Mouse (Mus musculus) neural tube, embryonic 15.5 days (tissue): ENCODE data around the gene Fras1. TPM values are rescaled to one million over a fixed set of nuclear protein-coding genes. Genes with fewer than 3 reads are reported as not detected.

Source experiments
- ATAC-seq: fragments of 200-750 bp; cut with Nextera tagmentation; 2 replicates; pipeline ENCODE4 v1.8.0; 2017; ENCODE audit warnings: mild to moderate bottlenecking, moderate TSS enrichment, moderate library complexity; ENCODE audit not compliant: low FRiP score
- H3K27ac ChIP-seq: fragments of 300-500 bp; sonication (generic); replicated peaks from 2 replicates; pipeline ENCODE4 v1.5.1; 2015; ENCODE audit warnings: mild to moderate bottlenecking, inconsistent platforms
- H3K27me3 ChIP-seq: fragments of 300-500 bp; sonication (generic); replicated peaks from 2 replicates; pipeline ENCODE4 v1.6.1; 2015; ENCODE audit warnings: inconsistent platforms
- H3K36me3 ChIP-seq: fragments of 300-500 bp; sonication (generic); 2 replicates; pipeline ENCODE4 v1.6.1; 2015; ENCODE audit warnings: inconsistent platforms
- H3K4me1 ChIP-seq: fragments of 300-500 bp; sonication (generic); 2 replicates; pipeline ENCODE4 v1.6.1; 2015; ENCODE audit warnings: inconsistent platforms
- H3K4me2 ChIP-seq: fragments of 300-500 bp; sonication (generic); 2 replicates; pipeline ENCODE4 v1.6.1; 2015; ENCODE audit warnings: inconsistent platforms, mild to moderate bottlenecking, moderate library complexity
- H3K4me3 ChIP-seq: fragments of 300-500 bp; sonication (generic); replicated peaks from 2 replicates; pipeline ENCODE4 v1.5.1; 2015; ENCODE audit warnings: mild to moderate bottlenecking, inconsistent platforms
- H3K9ac ChIP-seq: fragments of 300-500 bp; sonication (generic); replicated peaks from 2 replicates; pipeline ENCODE4 v1.6.1; 2015; ENCODE audit warnings: mild to moderate bottlenecking, inconsistent platforms
- H3K9me3 ChIP-seq: fragments of 300-500 bp; sonication (generic); replicated peaks from 2 replicates; pipeline ENCODE4 v1.6.1; 2016; ENCODE audit warnings: inconsistent platforms
- WGBS: fragments of 180-500 bp; shearing (Covaris S2); methylation state at CpG from one replicate; pipeline ENCODE4 v1.1.7; 2015; ENCODE audit warnings: mixed read lengths; 5-methylcytosine and 5-hydroxymethylcytosine counted together
- polyA plus RNA-seq: library from polyadenylated mRNA; unstranded; fragments of >200 nt; fragmentation: Nextera tagmentation; extraction: Ambion mirVana; gene quantifications from 2 replicates; pipeline ENCODE4 v1.2.1, GENCODE M21; 2015

The Fras1 gene
- polyA plus RNA-seq, 1 experiment from 2014 or later, result 5.3 TPM

GRCm38 (mm10) chr5:96635146-96635862 lies 261.5 kb downstream of the Fras1 start:
- Histone ChIP-seq H3K4me3 (no peak overlapping the region), H3K4me2 (no peak overlapping the region), H3K36me3 (no peaks in the 10 kb centered on the region), H3K9me3 (no peaks in the 10 kb centered on the region), H3K27me3 (no peaks in the 10 kb centered on the region), H3K4me1 (0 out of 2 replicates have a peak, but pooled peaks cover 5% of the 10 kb centered on the region), H3K27ac (no peak overlapping the region), H3K9ac (no peak overlapping the region)
- peak; percentile 50; the same call in 1 of the 2 replicates for ATAC-seq
- 46% methylated on average over 17 of the region's 17 CpGs for WGBS

GRCm38 (mm10) chr5:96635866-96636265 lies 262.1 kb downstream of the Fras1 start:
- Histone ChIP-seq H3K36me3 (no peaks in the 10 kb centered on the region), H3K27me3 (no peaks in the 10 kb centered on the region), H3K4me1 (0 out of 2 replicates have a peak, but pooled peaks cover 5% of the 10 kb centered on the region), H3K27ac (no peak overlapping the region), H3K9ac (no peak overlapping the region), H3K4me3 (no peak overlapping the region), H3K9me3 (no peaks in the 10 kb centered on the region), H3K4me2 (no peak overlapping the region)
- ATAC-seq, result no peak
- WGBS, result 72% methylated on average over 5 of the region's 5 CpGs

DNA sequence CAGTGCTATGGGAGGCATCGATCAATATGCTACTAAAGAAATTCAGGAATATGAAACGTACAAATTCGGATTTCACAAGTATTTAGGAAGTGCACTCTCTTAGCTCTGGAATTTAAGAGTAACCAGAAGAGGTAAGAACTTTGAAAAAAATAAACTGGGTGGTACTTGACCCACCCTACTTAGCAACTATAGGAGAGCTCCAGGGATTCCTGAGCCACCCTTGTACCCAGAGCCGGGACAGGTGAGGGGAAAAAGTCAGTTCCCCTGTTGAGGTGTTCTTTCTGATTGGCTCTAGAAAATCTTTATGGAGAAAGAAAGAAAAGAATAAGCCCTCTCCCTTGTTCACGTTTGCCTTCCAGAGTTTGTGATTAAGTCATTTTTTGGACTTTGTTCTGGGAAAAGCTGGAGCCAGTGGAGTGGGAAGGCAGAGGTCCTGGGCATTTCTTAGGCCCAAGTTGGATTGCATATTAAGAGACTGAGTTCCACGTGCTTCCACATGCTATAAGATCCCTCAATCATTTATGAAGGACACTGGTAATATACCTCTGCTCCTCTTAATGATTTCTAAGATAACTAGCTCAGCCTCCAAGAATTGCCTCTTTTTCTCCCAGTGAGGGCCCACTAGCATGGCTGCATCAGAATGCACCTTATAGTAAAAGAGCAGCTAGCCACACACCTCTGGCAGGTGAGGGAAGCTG lies 265.6 kb downstream of the Fras1 start:
- 0 out of 2 replicates have a peak, but pooled peaks cover 5% of the 10 kb centered on the region for H3K4me1 ChIP-seq
- no peaks in the 10 kb centered on the region for H3K27me3 ChIP-seq
- WGBS, result 87% methylated on average over 6 of the region's 6 CpGs
- H3K4me2 ChIP-seq, result no peak overlapping the region
- no peak overlapping the region for H3K4me3 ChIP-seq
- H3K27ac ChIP-seq, result no peak overlapping the region
- no peak for ATAC-seq
- no peaks in the 10 kb centered on the region for H3K36me3 ChIP-seq
- no peak overlapping the region for H3K9ac ChIP-seq
- no peaks in the 10 kb centered on the region for H3K9me3 ChIP-seq

GRCm38 (mm10) chr5:96641297-96641696 lies 267.5 kb downstream of the Fras1 start:
- 96% methylated on average over 2 of the region's 2 CpGs for WGBS
- Histone ChIP-seq H3K4me3 (no peak overlapping the region), H3K4me1 (no peaks in the 10 kb centered on the region), H3K4me2 (no peak overlapping the region), H3K9me3 (no peaks in the 10 kb centered on the region), H3K36me3 (no peaks in the 10 kb centered on the region), H3K27ac (no peak overlapping the region), H3K9ac (no peak overlapping the region), H3K27me3 (no peaks in the 10 kb centered on the region)
- ATAC-seq, result no peak

DNA sequence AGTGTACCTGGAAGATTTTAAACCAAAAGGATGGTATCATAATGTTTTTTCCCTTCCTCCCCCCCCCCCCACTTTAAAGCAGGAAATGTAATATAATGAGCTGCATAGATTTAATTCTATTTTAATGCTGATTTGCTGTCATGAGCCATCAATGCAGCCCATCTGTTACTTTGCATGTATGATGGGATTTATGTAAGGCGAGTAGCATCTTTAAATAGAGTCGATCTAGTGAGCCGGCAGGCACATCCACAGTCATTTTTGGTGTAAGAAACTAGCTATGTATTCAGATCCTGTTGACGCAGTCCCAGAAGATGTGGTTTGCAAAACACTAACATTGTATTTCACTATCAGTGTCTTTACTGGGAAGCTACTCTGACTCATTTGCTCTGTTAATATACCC lies 301.9 kb downstream of the Fras1 start:
- Histone ChIP-seq H3K27me3 (no peaks in the 10 kb centered on the region), H3K4me3 (no peak overlapping the region), H3K9ac (no peak overlapping the region), H3K9me3 (no peaks in the 10 kb centered on the region), H3K4me1 (no peaks in the 10 kb centered on the region), H3K4me2 (no peak overlapping the region), H3K27ac (no peak overlapping the region), H3K36me3 (no peaks in the 10 kb centered on the region)
- no peak for ATAC-seq
- 82% methylated on average over 4 of the region's 4 CpGs for WGBS

GRCm38 (mm10) chr5:96677498-96677897 lies 303.7 kb downstream of the Fras1 start:
- no peak overlapping the region for H3K4me2 ChIP-seq
- H3K27me3 ChIP-seq, result no peaks in the 10 kb centered on the region
- no peak overlapping the region for H3K4me3 ChIP-seq
- ATAC-seq, result no peak
- no peak overlapping the region for H3K27ac ChIP-seq
- no peaks in the 10 kb centered on the region for H3K9me3 ChIP-seq
- H3K9ac ChIP-seq, result no peak overlapping the region
- H3K4me1 ChIP-seq, result no peaks in the 10 kb centered on the region
- 30% methylated on average over 2 of the region's 2 CpGs for WGBS
- no peaks in the 10 kb centered on the region for H3K36me3 ChIP-seq

DNA sequence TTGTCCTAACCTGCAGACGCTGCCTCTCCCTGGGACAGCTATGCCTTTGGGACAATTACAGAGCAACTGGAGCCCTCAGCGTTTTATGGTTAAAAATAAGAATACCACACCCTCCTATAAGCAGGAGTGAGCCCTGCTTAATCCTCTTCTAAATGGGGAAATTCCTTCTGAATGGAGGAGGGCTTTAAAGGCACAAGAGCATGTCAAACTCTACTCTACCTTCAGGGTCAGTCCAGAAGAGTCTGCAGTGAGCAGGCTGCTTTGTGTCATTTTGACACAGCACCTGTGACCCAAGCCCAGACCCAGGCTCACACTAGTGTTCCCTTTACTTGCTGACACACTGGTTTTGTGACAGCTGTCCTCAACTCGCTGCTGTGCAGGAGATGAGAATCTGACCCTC lies 307.3 kb downstream of the Fras1 start:
- 56% methylated on average over 3 of the region's 3 CpGs for WGBS
- Histone ChIP-seq H3K27me3 (no peaks in the 10 kb centered on the region), H3K4me1 (no peaks in the 10 kb centered on the region), H3K36me3 (no peaks in the 10 kb centered on the region), H3K27ac (no peak overlapping the region), H3K9ac (no peak overlapping the region), H3K9me3 (no peaks in the 10 kb centered on the region), H3K4me2 (no peak overlapping the region), H3K4me3 (no peak overlapping the region)
- no peak for ATAC-seq

DNA sequence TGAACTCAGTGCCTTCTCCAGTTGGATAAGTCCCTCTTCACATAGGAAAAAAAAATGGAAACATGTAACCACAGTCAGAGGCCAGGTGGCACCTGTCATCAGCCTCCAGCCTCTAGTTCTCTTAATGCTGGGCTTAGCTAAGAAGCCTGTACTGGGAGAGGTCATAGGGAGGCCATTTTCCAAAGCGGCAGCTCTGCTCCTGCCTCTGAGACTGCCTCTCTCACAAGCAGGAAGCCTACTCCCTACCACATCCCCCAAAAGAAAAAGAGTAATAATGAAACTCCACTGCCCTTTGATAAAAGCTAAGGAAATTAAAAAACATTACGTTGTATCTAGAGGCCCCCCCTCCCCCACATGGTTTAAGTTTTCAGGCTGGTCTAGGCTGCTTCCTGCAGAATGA lies 309.0 kb downstream of the Fras1 start:
- Histone ChIP-seq H3K9me3 (no peaks in the 10 kb centered on the region), H3K27me3 (no peaks in the 10 kb centered on the region), H3K27ac (no peak overlapping the region), H3K4me3 (no peak overlapping the region), H3K4me1 (no peaks in the 10 kb centered on the region), H3K36me3 (no peaks in the 10 kb centered on the region), H3K9ac (no peak overlapping the region), H3K4me2 (no peak overlapping the region)
- no peak for ATAC-seq
- 78% methylated on average over 2 of the region's 2 CpGs for WGBS

DNA sequence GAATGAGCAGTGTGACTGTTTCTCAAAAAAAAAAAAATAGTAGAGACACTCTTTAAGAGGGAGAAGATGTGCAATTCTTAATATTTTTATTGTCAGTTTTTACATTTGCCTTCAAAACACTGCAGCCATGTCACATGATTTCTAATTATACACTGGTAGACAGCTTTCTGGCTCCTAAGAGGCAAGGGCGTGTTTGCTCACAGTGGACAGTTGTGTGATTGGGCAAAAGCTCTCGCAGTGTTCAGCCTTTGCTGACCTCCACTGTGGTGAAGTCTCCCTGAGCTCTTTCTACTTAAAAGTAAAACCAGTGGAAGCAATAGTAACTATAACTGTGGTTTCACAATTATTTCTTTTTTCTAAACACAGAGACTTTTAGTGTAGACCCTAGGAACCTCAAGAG lies 315.1 kb downstream of the Fras1 start:
- H3K27me3 ChIP-seq, result no peaks in the 10 kb centered on the region
- no peak overlapping the region for H3K4me2 ChIP-seq
- no peak for ATAC-seq
- no peaks in the 10 kb centered on the region for H3K36me3 ChIP-seq
- no peak overlapping the region for H3K4me3 ChIP-seq
- H3K9me3 ChIP-seq, result no peaks in the 10 kb centered on the region
- H3K9ac ChIP-seq, result no peak overlapping the region
- H3K4me1 ChIP-seq, result no peaks in the 10 kb centered on the region
- no peak overlapping the region for H3K27ac ChIP-seq
- 92% methylated on average over 2 of the region's 2 CpGs for WGBS

- no peak overlapping the region for H3K9ac ChIP-seq
- H3K4me3 ChIP-seq, result no peak overlapping the region
- no peak overlapping the region for H3K4me2 ChIP-seq
- H3K27ac ChIP-seq, result no peak overlapping the region
- no peaks in the 10 kb centered on the region for H3K36me3 ChIP-seq
- no peak for ATAC-seq
- 80% methylated on average over 8 of the region's 8 CpGs for WGBS
- H3K9me3 ChIP-seq, result no peaks in the 10 kb centered on the region
- no peaks in the 10 kb centered on the region for H3K27me3 ChIP-seq
- peaks cover 8% of the 10 kb centered on the region; the same call in 1 of the 2 replicates for H3K4me1 ChIP-seq
Observed at GRCm38 (mm10) chr5:96698972-96699371, 325.2 kb downstream of the Fras1 start.

DNA sequence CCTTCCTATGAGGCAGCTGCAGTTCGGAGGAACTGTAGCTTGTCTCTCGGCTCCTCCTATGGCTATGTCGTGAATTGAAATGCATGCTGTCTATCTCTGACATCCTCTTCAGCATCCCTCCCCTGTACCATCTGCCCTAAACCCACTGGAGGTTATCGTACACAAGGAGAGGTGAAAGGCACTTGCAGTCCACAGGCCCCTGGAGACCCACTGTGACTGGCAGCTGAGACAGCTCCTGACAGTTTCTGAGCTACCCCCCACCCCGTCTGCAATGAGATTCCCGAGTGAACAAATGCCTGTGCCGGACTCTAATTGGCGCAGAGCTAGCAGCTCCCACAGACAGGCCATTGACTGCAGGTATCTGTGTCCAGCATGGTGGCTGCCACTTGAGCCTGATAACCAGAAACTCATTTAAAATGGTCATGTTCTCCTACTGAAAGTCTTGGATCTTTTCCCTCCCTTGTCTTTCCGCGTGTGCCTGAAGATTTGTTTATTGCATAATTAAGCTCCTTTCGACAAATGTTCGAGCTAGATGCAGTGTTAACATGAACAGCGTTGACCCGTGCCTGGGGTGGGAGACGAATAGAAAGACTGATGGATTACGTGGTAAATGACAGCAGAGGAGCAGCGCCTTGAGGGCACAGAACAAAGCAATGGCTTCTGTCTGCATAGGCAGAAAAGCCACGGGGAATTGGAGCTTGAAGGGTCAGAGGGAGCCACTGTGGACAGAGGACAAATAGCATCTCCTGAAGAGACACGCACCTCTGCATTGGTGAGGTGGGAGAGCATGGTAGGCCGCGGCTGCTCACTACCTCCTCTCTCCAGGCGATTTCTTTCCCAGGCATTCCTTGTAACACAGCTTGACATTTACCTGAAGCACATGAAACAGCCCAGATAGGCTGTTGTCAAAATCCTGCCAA lies 329.2 kb downstream of the Fras1 start:
- WGBS, result 37% methylated on average over 22 of the region's 22 CpGs
- H3K9me3 ChIP-seq, result no peaks in the 10 kb centered on the region
- H3K36me3 ChIP-seq, result no peaks in the 10 kb centered on the region
- H3K27ac ChIP-seq, result no peak overlapping the region
- H3K4me3 ChIP-seq, result no peak overlapping the region
- peak overlapping the region; percentile 24; the same call in 1 of the 2 replicates for H3K4me2 ChIP-seq
- no peak; the same call in 1 of the 2 replicates for ATAC-seq
- H3K27me3 ChIP-seq, result no peaks in the 10 kb centered on the region
- H3K4me1 ChIP-seq, result peaks cover 8% of the 10 kb centered on the region; the same call in 1 of the 2 replicates
- no peak overlapping the region for H3K9ac ChIP-seq
